Mouse (Mus musculus) cerebellum, adult 18-20 months (tissue): ENCODE results near the gene Zmat5.

Experiments used
- DNase-seq, 2 experiments: peaks; one replicate each; pipeline ENCODE4 v3.0.0; 2021

The Zmat5 gene

DNA sequence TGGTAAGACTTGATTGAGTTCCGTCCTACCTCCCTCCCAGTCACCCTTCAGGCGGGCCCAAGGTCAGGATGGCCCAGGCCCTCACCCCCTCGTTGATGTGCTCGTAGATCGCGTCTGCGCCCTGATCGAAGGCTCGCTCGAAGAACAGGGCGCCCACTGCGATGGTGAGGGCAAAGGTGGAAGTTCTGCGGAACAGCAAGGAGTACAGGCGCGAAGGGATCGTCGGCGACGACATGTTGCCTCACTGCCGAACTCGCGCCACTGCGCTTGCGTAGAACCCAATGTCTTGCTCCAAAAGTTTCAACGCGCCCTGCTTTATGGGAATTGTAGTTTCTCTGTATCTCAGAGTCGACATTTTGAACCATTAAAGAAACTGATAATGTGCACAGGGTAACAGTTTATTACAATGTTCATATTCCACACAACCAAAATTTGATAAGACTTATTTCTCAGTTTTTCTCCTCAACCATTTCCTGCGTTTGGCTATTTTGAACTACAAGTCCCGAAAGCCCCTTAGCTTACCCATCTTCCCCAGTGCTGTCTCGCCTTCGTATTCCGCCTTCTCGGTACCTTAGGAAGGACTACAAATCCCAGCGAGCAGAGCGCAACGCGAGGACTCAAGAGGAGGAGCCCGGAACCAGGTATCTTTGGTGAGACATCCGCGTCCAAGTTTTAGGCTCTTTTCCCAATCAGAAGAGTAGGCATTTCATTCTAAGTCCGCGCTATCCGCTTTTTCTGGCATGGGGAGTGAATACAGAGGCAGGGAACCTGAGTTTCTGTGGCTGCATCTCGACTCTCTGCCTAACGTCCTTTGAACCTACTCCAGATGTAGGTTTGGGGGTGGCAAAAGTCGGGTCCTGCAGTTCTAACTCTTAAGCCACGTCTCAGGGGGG, at the start of gene Zmat5, which contains the start of gene Uqcr10:
Zmat5 (plus strand) TSS at position 607 of the 893 bp plus-strand sequence.
Uqcr10 (minus strand) TSS at position 271 of the 893 bp plus-strand sequence.
- DNase-seq = peak; percentile 93 to 95

DNA sequence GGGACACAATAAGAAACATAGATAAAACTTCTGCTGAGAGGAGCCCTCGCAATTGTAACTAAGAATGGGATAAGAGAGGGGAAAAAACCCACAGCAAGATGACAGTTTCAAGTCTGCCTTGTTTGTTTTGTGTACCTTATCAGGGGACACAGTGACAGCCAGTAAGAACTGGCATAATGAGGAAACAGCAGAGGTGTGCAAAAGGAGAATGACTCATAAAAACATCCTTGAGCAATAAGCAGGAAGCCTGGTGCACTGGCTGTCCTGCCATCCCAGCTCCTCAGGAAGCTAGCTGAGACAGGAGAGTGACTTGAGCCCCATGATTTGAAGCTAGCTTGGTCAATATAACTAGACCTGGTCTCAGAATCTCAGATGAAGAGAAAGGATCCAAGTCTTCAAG, 44.7 kb upstream of the Zmat5 start:
- DNase-seq = no peak

- no peak for DNase-seq
Measured at GRCm38 (mm10) chr11:4660309-4661025, 44.0 kb upstream of the Zmat5 start.

- DNase-seq = no peak
Measured at GRCm38 (mm10) chr11:4661324-4661723, 43.2 kb upstream of the Zmat5 start.

- DNase-seq = peak; percentile 57 to 64
Measured at GRCm38 (mm10) chr11:4661871-4662495, 42.5 kb upstream of the Zmat5 start.

- DNase-seq = no peak
Measured at GRCm38 (mm10) chr11:4662496-4662878, 42.0 kb upstream of the Zmat5 start.

- DNase-seq = no peak
Measured at GRCm38 (mm10) chr11:4671736-4672135, 32.7 kb upstream of the Zmat5 start.

DNA sequence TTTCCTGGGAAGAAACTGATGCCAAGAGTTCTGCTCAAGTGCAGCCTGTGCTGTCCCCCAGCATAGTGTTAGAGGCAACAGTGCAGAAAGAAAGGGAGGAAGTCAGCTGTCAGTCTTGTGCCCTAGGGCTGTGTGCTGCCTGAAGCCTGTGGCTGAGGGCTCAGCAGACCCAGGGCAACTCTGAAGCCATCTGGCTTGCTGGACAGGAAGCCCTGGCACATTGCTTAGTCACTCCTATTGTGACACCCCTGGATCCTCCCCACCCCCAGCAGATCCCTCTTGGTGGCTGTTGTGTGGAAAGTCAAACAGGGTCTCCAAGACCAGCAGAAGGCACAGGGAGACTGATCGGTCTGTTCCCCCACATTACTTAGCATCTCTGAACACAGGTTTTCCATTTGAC, 29.9 kb upstream of the Zmat5 start:
- DNase-seq = no peak

- DNase-seq = no peak
Measured at GRCm38 (mm10) chr11:4675126-4675562, 29.3 kb upstream of the Zmat5 start.

DNA sequence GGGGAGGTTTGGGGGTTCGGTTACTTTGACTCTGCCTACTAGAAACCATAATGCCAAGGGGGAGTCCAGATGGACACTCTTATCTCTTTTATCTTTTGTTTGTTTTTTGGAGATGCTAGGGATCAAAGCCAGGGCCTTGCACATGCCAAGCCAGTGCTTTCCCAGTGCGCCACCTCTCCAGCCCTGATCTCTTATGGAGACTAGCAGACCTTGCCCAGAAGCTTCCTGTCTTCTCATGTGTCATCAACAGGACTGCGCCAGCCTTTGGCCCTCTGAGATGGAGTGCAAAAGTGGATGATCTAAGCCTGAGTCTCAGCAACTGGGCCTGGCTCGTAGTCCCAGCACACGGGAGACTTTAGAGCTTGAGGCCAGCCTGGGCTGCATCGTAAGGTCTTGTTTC, 28.8 kb upstream of the Zmat5 start:
- no peak for DNase-seq

DNA sequence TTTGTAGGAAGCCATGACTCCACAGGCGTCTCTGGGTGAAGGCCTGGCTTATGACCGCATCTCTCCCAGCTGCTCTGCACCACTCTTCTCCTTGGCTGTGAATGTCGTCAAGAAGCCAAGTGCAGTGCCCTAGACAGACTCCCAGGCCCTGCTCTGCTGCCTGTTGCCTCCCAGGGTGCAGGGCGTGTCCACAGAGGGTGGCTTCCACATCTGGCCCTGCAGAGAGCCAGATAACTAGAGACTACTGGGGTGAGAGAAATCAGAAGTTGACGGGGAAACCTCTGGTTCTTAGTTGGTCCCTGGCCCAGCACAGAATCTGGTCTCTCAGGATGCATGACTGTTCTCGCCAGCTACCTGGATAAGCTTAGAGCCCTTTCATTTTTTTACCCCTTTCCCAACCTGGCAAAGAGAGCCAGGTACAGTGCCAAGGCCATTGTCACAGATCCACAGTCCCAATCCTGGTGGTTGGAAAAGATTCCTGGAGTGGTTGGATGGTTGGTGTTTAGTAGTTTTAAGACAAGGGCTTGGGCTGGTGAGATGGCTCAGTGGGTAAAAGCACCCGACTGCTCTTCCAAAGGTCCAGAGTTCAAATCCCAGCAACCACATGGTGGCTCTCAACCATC, 27.1 kb upstream of the Zmat5 start:
- no peak for DNase-seq

DNA sequence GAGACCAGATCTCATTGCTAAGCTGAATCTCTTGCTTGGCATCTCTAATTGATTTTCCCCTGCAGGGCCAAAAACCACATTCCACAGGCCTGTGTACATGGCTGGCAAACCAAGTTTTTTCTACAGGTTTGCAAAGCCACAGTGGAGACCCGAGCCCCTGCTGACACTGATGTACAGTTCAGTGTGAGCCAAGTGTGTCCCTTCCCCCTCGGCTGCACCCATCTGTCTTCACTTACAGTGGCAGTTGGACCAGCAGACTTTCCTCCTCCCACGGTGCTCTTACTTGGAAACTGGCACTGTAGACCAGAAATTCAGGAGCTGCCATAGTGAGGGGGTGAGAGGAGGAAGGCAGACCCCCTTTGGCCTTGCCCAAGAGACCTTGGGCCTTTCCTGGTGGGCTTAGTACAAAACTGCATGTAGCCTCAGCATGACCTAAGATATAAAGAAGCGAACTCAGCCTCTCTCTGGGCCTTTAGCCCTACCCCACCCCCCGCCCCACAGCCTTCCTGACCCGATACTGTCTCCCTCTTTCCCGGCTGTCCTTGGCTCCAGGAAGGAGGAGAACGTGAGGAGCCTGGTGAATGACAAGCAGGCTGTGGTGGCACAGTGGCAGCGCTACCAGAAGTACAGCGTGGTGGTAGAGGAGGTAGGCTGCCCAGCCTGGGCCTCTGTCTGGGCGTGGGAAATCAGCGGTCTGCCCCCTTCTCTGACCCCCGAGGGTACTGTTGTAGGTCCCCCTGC, 25.6 kb upstream of the Zmat5 start:
- DNase-seq = no peak

- no peak for DNase-seq
Measured at GRCm38 (mm10) chr11:4679441-4679832, 25.0 kb upstream of the Zmat5 start.

DNA sequence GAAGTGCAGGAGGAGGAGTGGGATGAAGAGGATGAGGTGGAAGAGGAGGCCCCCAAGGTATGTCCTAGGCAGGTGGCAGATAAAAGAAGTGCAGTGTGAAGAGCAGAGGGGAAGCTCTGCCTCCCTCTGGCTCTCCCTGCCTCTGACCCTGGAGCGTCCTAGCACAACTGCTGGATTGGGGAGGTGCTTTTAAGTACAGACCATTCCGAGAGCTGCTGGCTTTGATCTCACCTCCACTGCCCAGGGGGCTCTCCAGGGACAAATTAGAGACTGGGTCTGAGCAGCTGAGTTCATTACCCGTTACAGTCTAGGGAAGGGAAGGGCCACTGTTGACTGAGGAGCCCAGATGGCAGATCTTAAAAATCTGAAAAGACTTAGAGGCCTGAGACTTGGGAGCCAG, 24.4 kb upstream of the Zmat5 start:
- DNase-seq = no peak

- no peak for DNase-seq
Measured at GRCm38 (mm10) chr11:4683516-4683915, 21.0 kb upstream of the Zmat5 start.

- DNase-seq = no peak
Measured at GRCm38 (mm10) chr11:4684186-4684585, 20.3 kb upstream of the Zmat5 start.

GRCm38 (mm10) chr11:4685071-4685470, 19.4 kb upstream of the Zmat5 start:
- no peak for DNase-seq

DNA sequence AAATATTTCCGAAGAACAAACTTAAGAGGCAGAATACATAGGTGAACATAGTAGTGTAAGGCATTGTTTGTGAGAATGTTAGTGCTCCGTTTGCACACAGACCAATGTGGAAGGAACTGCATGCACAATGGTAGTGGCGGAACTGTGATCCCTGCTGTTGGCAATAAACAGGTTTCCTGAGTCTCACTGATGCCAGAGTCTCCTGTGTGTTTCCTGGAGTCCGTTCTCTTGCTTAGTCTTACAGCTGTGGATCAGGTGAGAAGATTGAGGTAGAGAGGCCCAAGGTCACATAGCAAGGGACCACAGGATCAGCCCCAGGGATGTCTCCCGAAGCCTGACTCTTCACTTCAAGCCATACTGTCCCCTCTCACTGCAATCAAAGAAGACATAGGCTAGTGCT, 19.0 kb upstream of the Zmat5 start:
- no peak for DNase-seq

- DNase-seq = no peak
Measured at GRCm38 (mm10) chr11:4687027-4687426, 17.5 kb upstream of the Zmat5 start.

GRCm38 (mm10) chr11:4687874-4688273, 16.6 kb upstream of the Zmat5 start:
- DNase-seq = no peak

DNA sequence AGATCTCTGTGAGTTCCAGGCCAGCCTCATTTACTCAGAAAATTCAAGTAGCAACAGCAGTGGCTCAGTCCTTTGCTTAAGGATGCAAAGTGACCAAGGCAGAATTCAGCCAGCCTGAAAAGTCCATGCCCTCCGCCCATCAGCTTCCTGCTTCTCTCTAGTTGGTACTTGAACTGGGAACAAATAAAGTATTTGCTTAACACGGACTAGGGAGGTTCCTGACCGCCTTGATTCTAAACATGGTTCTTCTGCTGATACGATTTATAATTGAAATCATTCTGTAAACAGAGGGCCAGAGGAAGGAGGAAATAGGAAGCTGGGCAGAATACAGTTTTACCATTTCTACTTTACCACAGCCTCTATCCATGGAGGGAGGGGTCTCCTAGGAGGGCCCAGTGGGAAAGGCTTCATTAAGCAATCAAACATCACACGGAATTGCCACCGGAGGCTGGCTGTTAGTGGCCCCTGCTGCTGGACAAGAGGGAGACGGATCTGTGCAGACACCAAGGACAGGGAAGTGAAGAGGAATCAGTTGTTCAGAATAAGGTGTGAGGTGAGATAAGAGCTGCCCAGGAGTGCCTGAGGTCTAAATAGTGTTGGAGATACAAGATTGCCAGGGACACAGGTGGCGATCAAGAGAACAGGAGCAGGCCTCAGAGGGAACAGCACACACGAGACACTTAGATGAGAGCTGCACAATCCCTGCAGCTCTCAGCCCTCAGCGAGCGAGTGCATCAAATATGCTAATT, 15.7 kb upstream of the Zmat5 start:
- DNase-seq = no peak

DNA sequence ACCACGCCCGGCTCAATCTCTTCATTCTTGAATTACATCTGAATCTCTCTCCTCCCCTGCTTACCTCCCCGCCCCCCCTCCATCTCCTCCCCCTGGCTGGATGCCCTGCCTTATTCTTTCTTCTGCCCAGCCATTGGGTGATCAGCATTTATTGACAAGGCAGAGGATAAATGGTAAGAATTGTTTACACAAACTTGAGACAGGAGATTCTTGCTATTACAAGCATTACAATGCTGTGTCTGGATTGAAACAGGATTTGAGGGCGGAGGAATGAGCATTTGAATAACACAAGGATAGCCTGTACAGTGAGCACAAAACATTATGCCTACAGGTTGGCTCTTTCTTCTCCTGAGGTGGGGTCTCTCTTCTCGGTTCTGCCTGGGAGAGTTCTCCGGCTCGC, 14.1 kb upstream of the Zmat5 start:
- DNase-seq = no peak
